Mouse (Mus musculus): ENCODE measurements around the gene Slc38a2.

Gene Slc38a2

GRCm38 (mm10) chr15:96696486-96697284, 2.8 kb downstream of the Slc38a2 start:
- no peak for DNase-seq (ENCODE audit: extremely low read depth, low read depth, low spot score)

- DNase-seq (ENCODE audit: extremely low read depth, low read depth, low spot score), result no peak
Measured at GRCm38 (mm10) chr15:96695455-96696421, 3.8 kb downstream of the Slc38a2 start.

- no peak for DNase-seq (ENCODE audit: extremely low read depth, low read depth, low spot score)
Measured at GRCm38 (mm10) chr15:96694988-96695387, 4.5 kb downstream of the Slc38a2 start.

GRCm38 (mm10) chr15:96693688-96694087, 5.8 kb downstream of the Slc38a2 start:
- DNase-seq (ENCODE audit: extremely low read depth, low read depth, low spot score), result no peak

- no peak for DNase-seq (ENCODE audit: extremely low read depth, low read depth, low spot score)
Measured at GRCm38 (mm10) chr15:96692401-96692800, 7.1 kb downstream of the Slc38a2 start.

GRCm38 (mm10) chr15:96691381-96691780, 8.1 kb downstream of the Slc38a2 start:
- DNase-seq (ENCODE audit: extremely low read depth, low read depth, low spot score), result no peak

- no peak for DNase-seq (ENCODE audit: extremely low read depth, low read depth, low spot score)
Measured at GRCm38 (mm10) chr15:96690829-96691228, 8.7 kb downstream of the Slc38a2 start.

GRCm38 (mm10) chr15:96689919-96690318, 9.6 kb downstream of the Slc38a2 start:
- no peak for DNase-seq (ENCODE audit: extremely low read depth, low read depth, low spot score)

- DNase-seq (ENCODE audit: extremely low read depth, low read depth, low spot score), result no peak
Measured at GRCm38 (mm10) chr15:96688784-96689318, 10.7 kb downstream of the Slc38a2 start.

GRCm38 (mm10) chr15:96688036-96688435, 11.5 kb downstream of the Slc38a2 start:
- no peak for DNase-seq (ENCODE audit: extremely low read depth, low read depth, low spot score)

GRCm38 (mm10) chr15:96687366-96687765, 12.2 kb downstream of the Slc38a2 start:
- DNase-seq (ENCODE audit: extremely low read depth, low read depth, low spot score), result no peak

- no peak for DNase-seq (ENCODE audit: extremely low read depth, low read depth, low spot score)
Measured at GRCm38 (mm10) chr15:96686201-96687159, 13.1 kb downstream of the Slc38a2 start.

- no peak for DNase-seq (ENCODE audit: extremely low read depth, low read depth, low spot score)
Measured at GRCm38 (mm10) chr15:96685273-96685672, 14.3 kb downstream of the Slc38a2 start.

GRCm38 (mm10) chr15:96684132-96684830, 15.2 kb downstream of the Slc38a2 start:
- DNase-seq (ENCODE audit: extremely low read depth, low read depth, low spot score), result no peak

- no peak for DNase-seq (ENCODE audit: extremely low read depth, low read depth, low spot score)
Measured at GRCm38 (mm10) chr15:96678871-96679773, 20.4 kb downstream of the Slc38a2 start.

GRCm38 (mm10) chr15:96676518-96676917, 23.0 kb downstream of the Slc38a2 start:
- no peak for DNase-seq (ENCODE audit: extremely low read depth, low read depth, low spot score)

GRCm38 (mm10) chr15:96675744-96676143, 23.8 kb downstream of the Slc38a2 start:
- no peak for DNase-seq (ENCODE audit: extremely low read depth, low read depth, low spot score)

GRCm38 (mm10) chr15:96675055-96675454, 24.5 kb downstream of the Slc38a2 start:
- DNase-seq (ENCODE audit: extremely low read depth, low read depth, low spot score), result no peak

- DNase-seq (ENCODE audit: extremely low read depth, low read depth, low spot score), result no peak
Measured at GRCm38 (mm10) chr15:96674089-96674488, 25.4 kb downstream of the Slc38a2 start.

Measured in fat pad, adult 2 months (tissue).